Mouse (Mus musculus): ENCODE results near the gene Amigo3.

Gene Amigo3

GRCm38 (mm10) chr9:108090611-108091120 lies 37.7 kb downstream of the Amigo3 start:
- DNase-seq, result no peak

- no peak for DNase-seq
Measured at GRCm38 (mm10) chr9:108093586-108093985, 40.6 kb downstream of the Amigo3 start.

GRCm38 (mm10) chr9:108094184-108094941 lies 41.4 kb downstream of the Amigo3 start, which contains the start of gene Apeh:
TSS of gene Apeh (minus strand) at chr9:108094606.
- peak; percentile 91 to 94 for DNase-seq

- no peak for DNase-seq
Measured at GRCm38 (mm10) chr9:108094998-108095411, 42.0 kb downstream of the Amigo3 start.

GRCm38 (mm10) chr9:108095518-108095917 lies 42.6 kb downstream of the Amigo3 start:
- DNase-seq, result no peak

- DNase-seq, result no peak
Measured at GRCm38 (mm10) chr9:108095949-108096712, 43.2 kb downstream of the Amigo3 start.

GRCm38 (mm10) chr9:108099619-108100018 lies 46.7 kb downstream of the Amigo3 start:
- no peak for DNase-seq

GRCm38 (mm10) chr9:108104766-108105548 lies 52.0 kb downstream of the Amigo3 start:
- DNase-seq, result no peak
